Mouse (Mus musculus) kidney, adult 11 months (tissue): ENCODE data around the gene Serbp1.

ENCODE experiments used
- DNase-seq: peaks from one replicate; pipeline ENCODE4 v3.0.0; 2022

Serbp1 gene

GRCm38 (mm10) chr6:67302471-67302870, 64.5 kb downstream of the Serbp1 start:
- DNase-seq = no peak

- DNase-seq = no peak
Measured at GRCm38 (mm10) chr6:67303210-67303609, 65.2 kb downstream of the Serbp1 start.

GRCm38 (mm10) chr6:67308994-67309393, 71.0 kb downstream of the Serbp1 start:
- no peak for DNase-seq

GRCm38 (mm10) chr6:67309752-67310151, 71.8 kb downstream of the Serbp1 start:
- DNase-seq = no peak

- no peak for DNase-seq
Measured at GRCm38 (mm10) chr6:67314697-67315096, 76.7 kb downstream of the Serbp1 start.

GRCm38 (mm10) chr6:67317068-67317467, 79.1 kb downstream of the Serbp1 start:
- DNase-seq = no peak

- no peak for DNase-seq
Measured at GRCm38 (mm10) chr6:67317827-67318338, 79.9 kb downstream of the Serbp1 start.

- DNase-seq = peak; percentile 57
Measured at GRCm38 (mm10) chr6:67318451-67318850, 80.5 kb downstream of the Serbp1 start.

GRCm38 (mm10) chr6:67323788-67324187, 85.8 kb downstream of the Serbp1 start:
- DNase-seq = no peak

- no peak for DNase-seq
Measured at GRCm38 (mm10) chr6:67337943-67338342, 100.0 kb downstream of the Serbp1 start.

- DNase-seq = no peak
Measured at GRCm38 (mm10) chr6:67339494-67339893, 101.5 kb downstream of the Serbp1 start.
